Mouse (Mus musculus): Measurements from ENCODE around the gene Ribc2. TPM values are rescaled to one million over a fixed set of nuclear protein-coding genes. Genes with fewer than 3 reads are reported as not detected.

Gene Ribc2
- not detected in 2 replicates for total RNA-seq (2012; rRNA removed)
- not detected in 2 replicates for total RNA-seq (2014; rRNA removed)
- not detected in 2 replicates for polyA plus RNA-seq (2012; ENCODE audit: insufficient read length, low read depth)

DNA sequence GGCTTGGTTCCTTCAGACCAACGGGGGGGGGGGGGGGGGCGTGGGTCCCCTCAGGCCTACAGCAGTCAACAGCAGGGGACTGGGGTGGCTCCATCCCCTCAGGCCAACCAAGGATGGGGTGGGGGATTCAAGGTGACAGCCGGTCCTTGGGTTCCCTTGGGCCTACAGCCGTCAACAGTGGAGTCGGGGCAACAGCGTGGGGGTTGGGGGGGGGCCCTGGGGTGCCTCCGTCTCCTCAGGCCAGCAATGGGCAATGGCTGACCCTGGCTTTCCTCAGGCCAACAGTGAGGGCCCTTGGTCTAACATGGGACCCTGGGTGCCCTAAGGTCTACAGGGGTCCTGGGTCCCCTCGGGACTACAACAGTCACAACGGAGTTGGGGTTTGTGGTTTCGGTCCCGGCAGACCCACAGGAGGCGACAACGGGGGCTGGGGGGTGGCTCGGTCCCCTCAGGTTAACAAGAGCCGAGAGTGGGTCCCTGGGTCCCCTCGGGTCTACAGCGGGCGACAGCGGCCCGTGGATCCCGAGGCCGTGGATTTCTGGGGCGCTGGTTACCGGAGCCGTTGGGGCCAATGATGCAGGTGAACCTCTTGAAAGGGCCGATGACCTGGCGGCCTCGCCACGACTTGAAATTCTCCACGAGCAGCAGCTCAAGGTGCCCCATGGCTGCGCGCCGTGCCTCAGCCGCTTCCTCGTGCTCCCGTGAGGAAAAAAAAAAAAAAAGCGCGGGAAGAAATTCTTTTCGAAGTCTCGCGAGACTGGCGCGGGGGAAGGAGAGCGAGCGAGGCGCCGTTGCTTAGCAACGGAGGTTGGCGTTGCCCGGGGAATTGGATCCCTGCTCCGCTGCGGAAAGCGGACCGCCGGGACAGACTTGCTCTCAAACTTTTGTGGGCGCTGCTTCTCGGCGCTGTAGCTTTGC lies at the start of gene Ribc2, which contains the start of gene Smc1b:
Ribc2 (plus strand) TSS at position 804 of the 918 bp plus-strand sequence.
Smc1b (minus strand) TSS at position 690 of the 918 bp plus-strand sequence.
- no peaks in the 10 kb centered on the region for H3K79me2 ChIP-seq (replicated peaks; ENCODE audit: control insufficient read depth, extremely low read depth, insufficient read depth, poor library complexity, severe bottlenecking)
- peaks cover 0 to 3% of the 10 kb centered on the region in 2 experiments; a peak in 1 of 4 replicates for H3K4me1 ChIP-seq (ENCODE audit: control insufficient read depth in 1 of 2, insufficient read depth in 2 of 2)
- H3K4me2 ChIP-seq (ENCODE audit: insufficient read depth, low read depth, poor library complexity, severe bottlenecking) = no peak within 1 kb of the TSS
- no peak within 1 kb of the TSS for H3K4me3 ChIP-seq (replicated peaks in 1 of 3; ENCODE audit: low read depth in 2 of 3, low read length in 2 of 3, poor library complexity in 1 of 3)
- H3K27me3 ChIP-seq (replicated peaks) = peaks cover 25% of the 10 kb centered on the region
- no peaks in the 10 kb centered on the region for H3K36me3 ChIP-seq (replicated peaks in 1 of 2; ENCODE audit: control insufficient read depth in 1 of 2, insufficient read depth in 1 of 2, low read length in 1 of 2)
- H3K9me3 ChIP-seq (replicated peaks; ENCODE audit: low read length) = no peaks in the 10 kb centered on the region
- dilution Hi-C loops (cut with MboI; ENCODE audit: extremely low pct_ligation_motif_present, extremely low pct_unique_long_range_greater_than_20kb, low sequenced_read_pairs) (no loop called here), in situ Hi-C loops (cut with MboI; ENCODE audit: low pct_ligation_motif_present, low pct_unique_long_range_greater_than_20kb, low sequenced_read_pairs) (no loop called here)
- no peak within 1 kb of the TSS for H3K9ac ChIP-seq (ENCODE audit: insufficient read depth, low read depth)
- no peak for DNase-seq (ENCODE audit: extremely low read depth)
- H3K27ac ChIP-seq (ENCODE audit: insufficient read depth, low read depth) = no peak within 1 kb of the TSS
- TF ChIP-seq USF2 (conservative IDR thresholded peaks at IDR 0.05; ENCODE audit: low read depth, low read length) = no peak
- no peak for TF ChIP-seq EP300 (IDR thresholded peaks at IDR 0.05; ENCODE audit: low read length)
- no peak for TF ChIP-seq E2F4 (IDR thresholded peaks at IDR 0.05; ENCODE audit: insufficient replicate concordance, low read depth, low read length)
- no peak for TF ChIP-seq CHD1 (IDR thresholded peaks at IDR 0.05; ENCODE audit: low read depth, low read length)
- TF ChIP-seq GABPA (IDR thresholded peaks at IDR 0.05; ENCODE audit: insufficient replicate concordance, low read depth, low read length) = no peak
- TF ChIP-seq RAD21 (IDR thresholded peaks at IDR 0.05; ENCODE audit: low read depth, low read length) = no peak
- no peak for TF ChIP-seq CHD2 (IDR thresholded peaks at IDR 0.05; ENCODE audit: low read length)
- TF ChIP-seq NRF1 (IDR thresholded peaks at IDR 0.05; ENCODE audit: low read depth, low read length) = no peak
- TF ChIP-seq KAT2A (IDR thresholded peaks at IDR 0.05; ENCODE audit: insufficient replicate concordance, low read length) = no peak
- no peak for TF ChIP-seq ETS1 (conservative IDR thresholded peaks at IDR 0.05; ENCODE audit: low read depth, low read length)
- no peak for TF ChIP-seq MXI1 (IDR thresholded peaks at IDR 0.05; ENCODE audit: low read depth, low read length)
- no peak for TF ChIP-seq ELF1 (IDR thresholded peaks at IDR 0.05; ENCODE audit: low read depth, low read length)
- no peak for TF ChIP-seq NELFE (IDR thresholded peaks at IDR 0.05; ENCODE audit: low read depth, low read length)
- no peak for TF ChIP-seq ZMIZ1 (IDR thresholded peaks at IDR 0.05; ENCODE audit: low read depth, low read length)
- no peak for TF ChIP-seq POLR2AphosphoS2 (IDR thresholded peaks at IDR 0.05; ENCODE audit: low read depth, low read length)
- TF ChIP-seq TBP (conservative IDR thresholded peaks at IDR 0.05; ENCODE audit: low read depth, low read length) = no peak
- TF ChIP-seq BHLHE40 (IDR thresholded peaks at IDR 0.05; ENCODE audit: low read depth, low read length) = no peak
- no peak for TF ChIP-seq HCFC1 (IDR thresholded peaks at IDR 0.05; ENCODE audit: low read depth, low read length)
- TF ChIP-seq PAX5 (IDR thresholded peaks at IDR 0.05; ENCODE audit: low read length) = no peak
